Mouse (Mus musculus) small intestine, adult 2 months (tissue): Measurements from ENCODE around the gene Zap70.

ENCODE experiments used
- CTCF ChIP-seq: fragments of 200-500 bp; IDR thresholded peaks from 2 replicates; pipeline ENCODE4 v1.5.1; 2012; ENCODE audit warnings: low read depth, mild to moderate bottlenecking, control low read depth, inconsistent platforms, low read length, moderate library complexity, mixed read lengths; ENCODE audit not compliant: insufficient replicate concordance, insufficient read length; ENCODE audit errors: extremely low read depth
- POLR2A ChIP-seq: fragments of 200-500 bp; IDR thresholded peaks from 2 replicates; pipeline ENCODE4 v1.6.1; 2012; ENCODE audit warnings: low read depth, mild to moderate bottlenecking, control low read depth, inconsistent platforms, low read length, moderate library complexity

GRCm38 (mm10) chr1:36772198-36772934, 10.8 kb downstream of the Zap70 start:
- TF ChIP-seq CTCF (no peak), POLR2A (no peak)
